Mouse (Mus musculus) subcutaneous adipose tissue, adult 2 months (tissue): Measurements from ENCODE around the gene Gm11444. TPM values are rescaled to one million over a fixed set of nuclear protein-coding genes. Genes with fewer than 3 reads are reported as not detected.

Experiments
- polyA plus RNA-seq: library from polyadenylated mRNA; depleted of rRNA; stranded (reverse); fragments of >200 nt; gene quantifications from 2 replicates; pipeline ENCODE4 v1.2.3, GENCODE M21; 2012; ENCODE audit warnings: low replicate concordance; rRNA removed

The Gm11444 gene
- not detected in 2 replicates for polyA plus RNA-seq

DNA sequence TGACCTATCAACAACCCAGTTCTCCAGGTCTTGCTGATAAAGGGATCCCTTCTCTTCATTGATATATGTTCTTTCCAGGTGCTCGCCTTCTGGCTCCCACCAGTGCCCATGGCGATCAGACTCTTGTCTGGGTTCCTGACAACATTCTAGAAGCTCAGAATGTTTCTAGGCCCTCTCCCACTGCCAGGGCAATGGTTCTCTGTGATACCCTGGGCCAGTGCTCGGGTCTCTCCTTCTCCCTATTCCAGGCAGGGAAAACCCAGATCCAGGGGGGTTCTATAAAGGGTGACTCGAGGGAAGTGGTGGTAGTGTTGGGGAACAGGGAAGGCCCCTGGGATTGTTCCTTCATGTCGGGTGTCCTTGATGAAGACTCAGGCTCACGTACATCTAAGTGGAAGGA, at the start of gene Gm11444:
Gene Gm11444 (minus strand): TSS at position 101 of the 400 bp plus-strand sequence.

DNA sequence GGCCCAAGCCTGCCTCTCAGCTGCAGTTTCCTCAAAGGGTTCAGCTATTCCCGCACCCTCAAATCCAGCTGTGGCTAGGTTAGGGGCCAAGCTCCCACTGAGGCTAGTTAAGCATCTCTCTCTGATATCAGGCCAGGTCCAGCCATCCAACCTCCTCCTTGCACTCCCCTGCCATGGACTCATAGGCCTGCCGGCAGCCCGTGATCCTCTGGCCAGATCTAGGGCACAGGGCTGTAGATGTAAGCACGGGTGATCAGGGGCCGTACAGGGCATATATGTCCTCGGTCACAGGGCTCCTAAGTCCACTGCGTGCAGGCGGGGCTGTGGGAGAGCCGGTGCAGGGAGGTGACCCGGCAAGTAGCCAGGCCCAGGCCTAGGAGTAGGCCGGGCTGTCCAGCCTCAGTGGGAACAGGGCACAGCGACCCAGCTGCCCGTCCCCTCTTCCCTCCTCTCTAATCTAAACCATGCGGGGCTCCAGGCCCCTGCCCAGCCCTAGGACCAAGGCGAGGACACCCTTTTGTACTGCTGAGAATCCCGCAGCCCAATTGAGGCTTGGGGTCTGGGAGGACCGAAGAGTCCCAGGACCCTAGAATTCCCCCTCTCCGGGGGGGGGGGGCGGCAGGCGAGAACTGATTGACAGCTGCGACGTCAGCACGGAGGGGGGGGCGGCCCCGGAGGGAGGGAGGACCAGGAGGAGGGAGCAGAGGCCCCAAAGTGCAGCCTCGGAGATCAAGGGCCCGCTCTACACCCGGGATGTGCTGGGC, 35.7 kb upstream of the Gm11444 start, which contains the start of gene Tbx4:
Gene Tbx4 (plus strand): TSS at position 758 of the 764 bp plus-strand sequence.

DNA sequence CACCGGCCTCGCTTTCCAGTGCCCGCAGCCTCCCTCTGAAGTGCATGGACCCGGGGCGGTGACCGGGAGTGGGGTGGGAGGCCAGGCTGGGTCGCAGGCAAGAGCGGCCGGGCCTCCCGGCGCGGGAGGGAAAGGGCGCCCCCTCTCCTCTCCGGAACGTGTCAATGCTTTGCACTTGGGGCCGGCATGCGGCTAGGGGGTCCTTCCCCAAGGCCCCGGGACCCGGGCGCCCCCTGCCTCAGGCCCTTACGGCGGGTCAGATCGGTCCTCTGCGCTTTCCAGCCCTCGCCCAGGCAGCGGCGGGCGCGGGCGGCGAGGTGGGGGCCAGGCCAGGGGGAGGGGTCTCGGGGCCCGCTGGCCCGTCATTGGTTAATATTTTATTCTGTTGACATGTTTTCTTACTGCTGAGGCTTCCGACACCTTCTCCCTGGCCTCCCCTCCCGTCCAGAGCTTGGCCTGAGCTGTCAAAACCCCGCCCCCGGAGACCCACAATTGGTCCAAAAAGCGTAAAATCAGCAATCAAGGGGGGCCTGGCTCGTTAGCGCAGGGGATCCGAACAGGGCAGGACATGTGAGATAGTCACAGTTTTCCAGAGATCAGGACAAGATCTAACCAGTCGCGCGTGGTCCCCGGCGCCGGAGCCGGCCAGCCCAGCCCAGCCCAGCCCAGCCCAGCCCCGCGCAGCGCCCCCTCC, 17.8 kb downstream of the Gm11444 start, which contains the start of gene Tbx2:
Gene Tbx2 (plus strand): TSS at position 321 of the 694 bp plus-strand sequence.

Other genes with a start within 250 kb of the Gm11444 start
- 13.7 TPM in 2 replicates for gene Tbx2, start 17.8 kb downstream of the Gm11444 start, polyA plus RNA-seq
- 0.10 and 0.77 TPM in 2 replicates for gene Tbx4, start 36.1 kb upstream of the Gm11444 start, polyA plus RNA-seq